Comparison of ENCODE assay signal across 17 mouse cellular contexts in genomic region chr2:68932240-68932639, GRCm38 (mm10).
DNase-seq lines count a peak whose midpoint lies in the region; ATAC-seq and TF ChIP-seq lines count a peak whose summit lies in the region.
"Had no signal": no experiment of that assay in that cellular context is flagged by ENCODE, and none has a peak within 500 bp of the region (broad histone marks: within the 10 kb centered on the region; RNA-seq: fewer than 3 reads in every experiment).

No protein-coding gene starts in this region.

- H3K9ac ChIP-seq in kidney, embryonic 14.5 days (ENCODE audit: low read depth, low read length) = no peak overlapping the region
- no peak overlapping the region for H3K9ac ChIP-seq in intestine, embryonic 15.5 days
- H3K9ac ChIP-seq in stomach, postnatal 0 days (ENCODE audit: low read length) = no peak overlapping the region
- H3K9ac ChIP-seq: forebrain, embryonic 12.5 days; neural tube, embryonic 13.5 days had no signal

- no peaks in the 10 kb centered on the region for H3K36me3 ChIP-seq in kidney, adult 2 months (ENCODE audit: control insufficient read depth, insufficient read depth, low read length)
- H3K36me3 ChIP-seq in kidney, embryonic 14.5 days (ENCODE audit: control insufficient read depth, insufficient read depth, low read length) = no peaks in the 10 kb centered on the region
- H3K36me3 ChIP-seq in intestine, embryonic 15.5 days = no peaks in the 10 kb centered on the region
- no peaks in the 10 kb centered on the region for H3K36me3 ChIP-seq in stomach, postnatal 0 days (ENCODE audit: control insufficient read depth, insufficient read depth, low read length)

- TF ChIP-seq POLR2A in kidney, adult 2 months (IDR thresholded peaks at IDR 0.05; ENCODE audit: low read depth, low read length) = no peak

- DNase-seq in kidney, adult 2 months = no peak
- peak; percentile 57 for DNase-seq in CD4-positive, CD25-positive, alpha-beta regulatory T cell, adult 2 months (ENCODE audit: low read depth, low spot score)
- no peak for DNase-seq in stomach, postnatal 0 days (ENCODE audit: low spot score)
- DNase-seq in natural killer cell, adult 2 months (ENCODE audit: low spot score in 2 of 2) = no peak
- DNase-seq in left cerebral cortex, adult 18-20 months (ENCODE audit: low spot score in 2 of 2) = no peak
- DNase-seq in spleen, adult 12 weeks (ENCODE audit: low spot score) = no peak
- DNase-seq: cerebellum, postnatal 10 days; gastrocnemius, postnatal 25 days; kidney, adult 18-20 months; lung, postnatal 14 days; right cerebral cortex, postnatal 14 days had no signal

- no peak for ATAC-seq in kidney, embryonic 14.5 days (ENCODE audit: low FRiP score, low TSS enrichment)
- peak; percentile 57 for ATAC-seq in intestine, embryonic 15.5 days
- no peak for ATAC-seq in stomach, postnatal 0 days (ENCODE audit: low FRiP score, low TSS enrichment)
- ATAC-seq: Patski had no signal

- no peak overlapping the region for H3K4me3 ChIP-seq in kidney, adult 2 months (ENCODE audit: insufficient read depth, low read depth, low read length)
- H3K4me3 ChIP-seq in kidney, embryonic 14.5 days (ENCODE audit: low read length) = no peak overlapping the region
- no peak overlapping the region for H3K4me3 ChIP-seq in intestine, embryonic 15.5 days (replicated peaks)
- no peak overlapping the region for H3K4me3 ChIP-seq in stomach, postnatal 0 days (ENCODE audit: low read depth, low read length)
- H3K4me3 ChIP-seq: forebrain, embryonic 12.5 days; hindbrain, embryonic 10.5 days; neural tube, embryonic 13.5 days had no signal

- H3K27me3 ChIP-seq in kidney, adult 2 months (replicated peaks; ENCODE audit: control insufficient read depth, insufficient read depth, low read length) = no peaks in the 10 kb centered on the region
- no peaks in the 10 kb centered on the region for H3K27me3 ChIP-seq in kidney, embryonic 14.5 days (ENCODE audit: control insufficient read depth, insufficient read depth, low read length)
- no peaks in the 10 kb centered on the region for H3K27me3 ChIP-seq in intestine, embryonic 15.5 days (replicated peaks)
- H3K27me3 ChIP-seq in stomach, postnatal 0 days (ENCODE audit: control insufficient read depth, insufficient read depth, low read length) = no peaks in the 10 kb centered on the region
- H3K27me3 ChIP-seq: forebrain, embryonic 12.5 days; neural tube, embryonic 13.5 days; Patski had no signal

- H3K4me1 ChIP-seq in kidney, adult 2 months (ENCODE audit: control insufficient read depth, insufficient read depth, low read length) = peaks cover 20% of the 10 kb centered on the region
- H3K4me1 ChIP-seq in kidney, embryonic 14.5 days (ENCODE audit: control insufficient read depth, insufficient read depth, low read length) = no peaks in the 10 kb centered on the region
- peaks cover 15% of the 10 kb centered on the region for H3K4me1 ChIP-seq in intestine, embryonic 15.5 days (replicated peaks)
- H3K4me1 ChIP-seq in stomach, postnatal 0 days (replicated peaks; ENCODE audit: control insufficient read depth, insufficient read depth) = no peaks in the 10 kb centered on the region; the same call in 1 of the 2 replicates
- H3K4me1 ChIP-seq: forebrain, embryonic 12.5 days; hindbrain, embryonic 10.5 days had no signal

- H3K9me3 ChIP-seq in kidney, embryonic 14.5 days (ENCODE audit: control insufficient read depth, low read length) = no peaks in the 10 kb centered on the region
- H3K9me3 ChIP-seq in intestine, embryonic 15.5 days = no peaks in the 10 kb centered on the region
- H3K9me3 ChIP-seq in stomach, postnatal 0 days (ENCODE audit: control insufficient read depth, low read length) = no peaks in the 10 kb centered on the region
- H3K9me3 ChIP-seq: hindbrain, embryonic 10.5 days; neural tube, embryonic 13.5 days had no signal

- peak overlapping the region; percentile 90 for H3K27ac ChIP-seq in kidney, adult 2 months (ENCODE audit: insufficient read depth, low read depth, low read length)
- no peak overlapping the region for H3K27ac ChIP-seq in kidney, embryonic 14.5 days (ENCODE audit: low read depth, low read length)
- H3K27ac ChIP-seq in intestine, embryonic 15.5 days = no peak overlapping the region
- no peak overlapping the region for H3K27ac ChIP-seq in stomach, postnatal 0 days (replicated peaks)
- H3K27ac ChIP-seq: forebrain, embryonic 12.5 days; hindbrain, embryonic 10.5 days; neural tube, embryonic 13.5 days had no signal

- 50% methylated on average over 4 of the region's 4 CpGs for WGBS in kidney, adult 2 months
- WGBS in kidney, embryonic 14.5 days = 68% methylated on average over 4 of the region's 4 CpGs
- 40% methylated on average over 4 of the region's 4 CpGs for WGBS in intestine, embryonic 15.5 days
- 47% methylated on average over 4 of the region's 4 CpGs for WGBS in stomach, postnatal 0 days

- H3K4me2 ChIP-seq in kidney, embryonic 14.5 days (replicated peaks; ENCODE audit: low read depth, low read length) = no peak overlapping the region
- H3K4me2 ChIP-seq in intestine, embryonic 15.5 days (replicated peaks) = no peak overlapping the region
- no peak overlapping the region for H3K4me2 ChIP-seq in stomach, postnatal 0 days (replicated peaks; ENCODE audit: low read depth)
- H3K4me2 ChIP-seq: forebrain, embryonic 12.5 days; neural tube, embryonic 13.5 days had no signal

- peak; percentile 25 for TF ChIP-seq EP300 in stomach, postnatal 0 days (optimal IDR thresholded peaks at IDR 0.05)

- TF ChIP-seq CTCF in kidney, adult 2 months (conservative IDR thresholded peaks at IDR 0.05; ENCODE audit: insufficient read depth, insufficient read length, low read depth, low read length) = no peak
- no peak for TF ChIP-seq CTCF in stomach, postnatal 0 days (IDR thresholded peaks at IDR 0.05; ENCODE audit: low read depth)
